Mouse (Mus musculus): ENCODE measurements around the gene Grk2.

DNA sequence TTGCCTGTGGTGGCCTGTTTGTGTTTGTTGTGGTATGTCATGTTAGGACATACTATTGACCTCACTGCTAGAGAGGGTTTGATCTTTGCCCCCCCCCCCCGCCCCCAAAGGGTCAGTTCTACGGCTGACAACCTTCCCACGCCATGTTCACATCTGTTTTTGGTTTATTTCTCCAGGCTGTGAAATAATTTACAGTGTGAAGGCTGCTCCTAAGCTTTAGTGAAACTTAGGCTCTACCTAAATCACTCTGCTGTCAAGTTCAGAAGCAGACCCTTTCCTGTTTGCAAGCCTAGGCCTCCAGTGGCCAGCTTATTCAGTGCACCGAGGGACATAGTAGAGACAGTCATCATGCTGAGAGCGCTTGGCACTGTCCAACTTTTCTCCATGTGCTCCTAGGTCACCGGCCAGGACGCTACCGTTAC lies 65.8 kb downstream of the Grk2 start:
- TF ChIP-seq POLR2A (IDR thresholded peaks at IDR 0.05; ENCODE audit: control insufficient read depth, extremely low read depth, insufficient read depth, low read length, poor library complexity): no peak
- TF ChIP-seq CTCF (IDR thresholded peaks at IDR 0.05; ENCODE audit: borderline replicate concordance, control insufficient read depth, extremely low read depth, insufficient read depth, low read length, poor library complexity): no peak

Measured in thymus, adult 2 months (tissue).